In genomic region chr12:13026041-13026580, GRCm38 (mm10) we compare ENCODE assay signal across 8 mouse cellular contexts.
DNase-seq lines count a peak whose midpoint lies in the region; ATAC-seq and TF ChIP-seq lines count a peak whose summit lies in the region.

No protein-coding gene starts in this region.

- no peak overlapping the region for H3K27ac ChIP-seq in heart, adult 2 months
- H3K27ac ChIP-seq in kidney, embryonic 15.5 days = no peak overlapping the region
- H3K27ac ChIP-seq in midbrain, embryonic 11.5 days (ENCODE audit: low read depth, low read length) = no peak overlapping the region

- no peak for TF ChIP-seq POLR2A in heart, adult 2 months (IDR thresholded peaks at IDR 0.05; ENCODE audit: insufficient read depth, low read depth, low read length)

- H3K4me3 ChIP-seq in heart, adult 2 months = no peak overlapping the region
- H3K4me3 ChIP-seq in kidney, embryonic 15.5 days (replicated peaks) = no peak overlapping the region
- H3K4me3 ChIP-seq in midbrain, embryonic 11.5 days (ENCODE audit: low read depth, low read length) = no peak overlapping the region

- no peak for TF ChIP-seq EP300 in heart, adult 2 months (IDR thresholded peaks at IDR 0.05; ENCODE audit: insufficient read depth, low read depth, low read length)

- no peak overlapping the region for H3K9ac ChIP-seq in heart, adult 2 months (ENCODE audit: low read depth, low read length)
- H3K9ac ChIP-seq in kidney, embryonic 15.5 days = no peak overlapping the region
- no peak overlapping the region for H3K9ac ChIP-seq in midbrain, embryonic 11.5 days (ENCODE audit: low read length)

- no peak overlapping the region for H3K4me2 ChIP-seq in kidney, embryonic 15.5 days
- no peak overlapping the region for H3K4me2 ChIP-seq in midbrain, embryonic 11.5 days

- TF ChIP-seq CTCF in heart, adult 2 months (IDR thresholded peaks at IDR 0.05) = no peak

- 54% methylated on average over 7 of the region's 7 CpGs for WGBS in heart, adult 2 months
- 31% methylated on average over 7 of the region's 7 CpGs for WGBS in kidney, embryonic 15.5 days
- WGBS in midbrain, embryonic 11.5 days = 64% methylated on average over 7 of the region's 7 CpGs

- no peaks in the 10 kb centered on the region for H3K9me3 ChIP-seq in kidney, embryonic 15.5 days (replicated peaks)
- H3K9me3 ChIP-seq in midbrain, embryonic 11.5 days (ENCODE audit: control insufficient read depth, low read length) = no peaks in the 10 kb centered on the region

- no peaks in the 10 kb centered on the region for H3K36me3 ChIP-seq in heart, adult 2 months (ENCODE audit: control insufficient read depth, insufficient read depth, low read length)
- no peaks in the 10 kb centered on the region for H3K36me3 ChIP-seq in kidney, embryonic 15.5 days
- H3K36me3 ChIP-seq in midbrain, embryonic 11.5 days (ENCODE audit: control insufficient read depth, insufficient read depth, low read length) = no peaks in the 10 kb centered on the region

- intact Hi-C loops in heart, adult 2 months (cut with DNase I) = no loop called here

- DNase-seq in 3T3-L1 (ENCODE audit: low read depth, low spot score) = peak; percentile 69
- peak; percentile 49 for DNase-seq in adrenal gland, adult 8-10 months
- DNase-seq in heart, adult 2 months = peak; percentile 39 to 46
- peak; percentile 76 for DNase-seq in midbrain, embryonic 11.5 days (ENCODE audit: low spot score, missing footprints)
- no peak for DNase-seq in thymus, postnatal 0 days (ENCODE audit: low spot score)
- DNase-seq in frontal cortex, postnatal 36 days (ENCODE audit: low spot score in 2 of 2) = no peak

- H3K79me2 ChIP-seq in heart, adult 2 months (replicated peaks; ENCODE audit: control insufficient read depth, insufficient read depth, low read length) = no peaks in the 10 kb centered on the region

- H3K27me3 ChIP-seq in heart, adult 2 months (ENCODE audit: control insufficient read depth, insufficient read depth, low read length) = no peaks in the 10 kb centered on the region
- no peaks in the 10 kb centered on the region for H3K27me3 ChIP-seq in kidney, embryonic 15.5 days
- no peaks in the 10 kb centered on the region for H3K27me3 ChIP-seq in midbrain, embryonic 11.5 days (ENCODE audit: control insufficient read depth, insufficient read depth, low read length)

- H3K4me1 ChIP-seq in heart, adult 2 months (ENCODE audit: control insufficient read depth, insufficient read depth, low read length) = no peaks in the 10 kb centered on the region
- no peaks in the 10 kb centered on the region; the same call in 1 of the 2 replicates for H3K4me1 ChIP-seq in kidney, embryonic 15.5 days
- H3K4me1 ChIP-seq in midbrain, embryonic 11.5 days (ENCODE audit: control insufficient read depth, insufficient read depth, low read length) = peaks cover 5% of the 10 kb centered on the region; the same call in 1 of the 2 replicates

- peak; percentile 73; the same call in 1 of the 2 replicates for ATAC-seq in kidney, embryonic 15.5 days (replicated peaks; ENCODE audit: low FRiP score)
- peak; percentile 35; the same call in 1 of the 2 replicates for ATAC-seq in midbrain, embryonic 11.5 days (ENCODE audit: low FRiP score)
- no peak for ATAC-seq in cerebellum, adult (ENCODE audit: insufficient number of reproducible peaks, low FRiP score, low TSS enrichment)

Comparison
In these comparisons a context has a peak if more than half of its experiments do, and no peak if none do; other contexts are left out.
1. DNase-seq: peak in 3T3-L1 (single experiment), adrenal gland, adult 8-10 months (single experiment), heart, adult 2 months (2 of 2) and midbrain, embryonic 11.5 days (single experiment); none in thymus, postnatal 0 days (single experiment) and frontal cortex, postnatal 36 days (0 of 2).